Mouse (Mus musculus) layer of hippocampus, postnatal 36 days (tissue): ENCODE measurements around the gene Gm11111. TPM values are rescaled to one million over a fixed set of nuclear protein-coding genes. Genes with fewer than 3 reads are reported as not detected.

ENCODE experiments used
- DNase-seq, 2 experiments: peaks; one replicate each; pipeline ENCODE4 v3.0.0; 2022
- total RNA-seq, 2 experiments: library from RNA; stranded (reverse); gene quantifications; 2 replicates each; pipeline ENCODE4 v1.2.3; 2021

Gene Gm11111
- total RNA-seq, 2 experiments from 2014 or later, result not detected

- no peak for DNase-seq
Observed at GRCm38 (mm10) chr5:98585915-98586314, 33.4 kb downstream of the Gm11111 start.

Other genes starting within 250 kb of the Gm11111 start
- under 1 TPM in 1 of 2 experiments, not detected in 1; 0.70 TPM for gene Cfap299, start 223.4 kb upstream of the Gm11111 start, total RNA-seq